Mouse (Mus musculus): Measurements from ENCODE around the gene Rrp12. TPM values are rescaled to one million over a fixed set of nuclear protein-coding genes. Genes with fewer than 3 reads are reported as not detected.

The Rrp12 gene
- polyA plus RNA-seq, 1 experiment from 2014 or later = 15.2 TPM

- WGBS (ENCODE audit: insufficient replicate concordance) = 44% methylated on average over 5 of the region's 5 CpGs
- H3K4me1 ChIP-seq (replicated peaks) = peaks cover 34% of the 10 kb centered on the region
- H3K4me3 ChIP-seq (replicated peaks) = no peak overlapping the region
- H3K4me2 ChIP-seq = no peak overlapping the region
- no peak overlapping the region for H3K27ac ChIP-seq
- DNase-seq (no peak), ATAC-seq (ENCODE audit: low read depth) (no peak)
- no peak overlapping the region for H3K9ac ChIP-seq
- no peaks in the 10 kb centered on the region for H3K27me3 ChIP-seq
- H3K36me3 ChIP-seq = no peaks in the 10 kb centered on the region
- no peaks in the 10 kb centered on the region for H3K9me3 ChIP-seq (replicated peaks)
Observed at GRCm38 (mm10) chr19:41824950-41825349, 71.0 kb downstream of the Rrp12 start.

- 20% methylated on average over 1 of the region's 1 CpGs for WGBS (ENCODE audit: insufficient replicate concordance)
- Histone ChIP-seq H3K27ac (no peak overlapping the region; the same call in 1 of the 2 replicates), H3K9ac (peak overlapping the region; percentile 43), H3K4me1 (replicated peaks) (peaks cover 28% of the 10 kb centered on the region), H3K4me3 (replicated peaks) (no peak overlapping the region), H3K4me2 (no peak overlapping the region), H3K27me3 (no peaks in the 10 kb centered on the region), H3K36me3 (no peaks in the 10 kb centered on the region), H3K9me3 (replicated peaks) (no peaks in the 10 kb centered on the region)
- ATAC-seq (ENCODE audit: low read depth) (peak; percentile 70), DNase-seq (no peak)
Observed at GRCm38 (mm10) chr19:41822589-41822988, 73.4 kb downstream of the Rrp12 start.

GRCm38 (mm10) chr19:41821436-41821835, 74.5 kb downstream of the Rrp12 start:
- no peak overlapping the region for H3K9ac ChIP-seq
- peaks cover 38% of the 10 kb centered on the region for H3K4me1 ChIP-seq (replicated peaks)
- no peak overlapping the region for H3K27ac ChIP-seq
- no peak for ATAC-seq (ENCODE audit: low read depth)
- no peaks in the 10 kb centered on the region for H3K27me3 ChIP-seq
- no peaks in the 10 kb centered on the region for H3K36me3 ChIP-seq
- no peak overlapping the region for H3K4me3 ChIP-seq (replicated peaks)
- H3K9me3 ChIP-seq (replicated peaks) = no peaks in the 10 kb centered on the region
- no peak for DNase-seq
- H3K4me2 ChIP-seq = no peak overlapping the region
- 54% methylated on average over 5 of the region's 5 CpGs for WGBS (ENCODE audit: insufficient replicate concordance)

GRCm38 (mm10) chr19:41818749-41819148, 77.2 kb downstream of the Rrp12 start:
- Histone ChIP-seq H3K9me3 (replicated peaks) (0 out of 2 replicates have a peak, but pooled peaks cover 2% of the 10 kb centered on the region), H3K4me2 (no peak overlapping the region), H3K4me1 (replicated peaks) (peaks cover 35% of the 10 kb centered on the region), H3K9ac (no peak overlapping the region), H3K4me3 (replicated peaks) (no peak overlapping the region), H3K27ac (no peak overlapping the region), H3K36me3 (no peaks in the 10 kb centered on the region), H3K27me3 (no peaks in the 10 kb centered on the region)
- ATAC-seq (ENCODE audit: low read depth) (no peak), DNase-seq (no peak)
- WGBS (ENCODE audit: insufficient replicate concordance) = 59% methylated on average over 4 of the region's 4 CpGs

GRCm38 (mm10) chr19:41817325-41817724, 78.6 kb downstream of the Rrp12 start:
- DNase-seq (no peak), ATAC-seq (ENCODE audit: low read depth) (no peak)
- no peak overlapping the region for H3K4me2 ChIP-seq
- 0 out of 2 replicates have a peak, but pooled peaks cover 3% of the 10 kb centered on the region for H3K9me3 ChIP-seq (replicated peaks)
- no peaks in the 10 kb centered on the region for H3K36me3 ChIP-seq
- no peaks in the 10 kb centered on the region for H3K27me3 ChIP-seq
- 0 out of 2 replicates have a peak overlapping the region, but pooled peaks have one; percentile 11 for H3K9ac ChIP-seq
- no peak overlapping the region for H3K4me3 ChIP-seq (replicated peaks)
- 64% methylated on average over 10 of the region's 10 CpGs for WGBS (ENCODE audit: insufficient replicate concordance)
- no peak overlapping the region for H3K27ac ChIP-seq
- peaks cover 37% of the 10 kb centered on the region for H3K4me1 ChIP-seq (replicated peaks)

GRCm38 (mm10) chr19:41816915-41817314, 79.1 kb downstream of the Rrp12 start:
- no peak overlapping the region for H3K4me2 ChIP-seq
- H3K36me3 ChIP-seq = no peaks in the 10 kb centered on the region
- 58% methylated on average over 5 of the region's 5 CpGs for WGBS (ENCODE audit: insufficient replicate concordance)
- H3K27ac ChIP-seq = no peak overlapping the region
- 0 out of 2 replicates have a peak, but pooled peaks cover 3% of the 10 kb centered on the region for H3K9me3 ChIP-seq (replicated peaks)
- H3K9ac ChIP-seq = 0 out of 2 replicates have a peak overlapping the region, but pooled peaks have one; percentile 11
- peaks cover 38% of the 10 kb centered on the region for H3K4me1 ChIP-seq (replicated peaks)
- H3K27me3 ChIP-seq = no peaks in the 10 kb centered on the region
- DNase-seq (no peak), ATAC-seq (ENCODE audit: low read depth) (no peak)
- H3K4me3 ChIP-seq (replicated peaks) = no peak overlapping the region

GRCm38 (mm10) chr19:41816410-41816809, 79.6 kb downstream of the Rrp12 start:
- no peak overlapping the region for H3K4me2 ChIP-seq
- H3K4me1 ChIP-seq (replicated peaks) = peaks cover 38% of the 10 kb centered on the region
- no peak overlapping the region for H3K9ac ChIP-seq
- ATAC-seq (ENCODE audit: low read depth) (no peak), DNase-seq (no peak)
- no peaks in the 10 kb centered on the region for H3K36me3 ChIP-seq
- no peak overlapping the region for H3K4me3 ChIP-seq (replicated peaks)
- H3K9me3 ChIP-seq (replicated peaks) = 0 out of 2 replicates have a peak, but pooled peaks cover 3% of the 10 kb centered on the region
- no peaks in the 10 kb centered on the region for H3K27me3 ChIP-seq
- no peak overlapping the region for H3K27ac ChIP-seq
- 65% methylated on average over 5 of the region's 5 CpGs for WGBS (ENCODE audit: insufficient replicate concordance)

GRCm38 (mm10) chr19:41813374-41813773, 82.6 kb downstream of the Rrp12 start:
- peak; percentile 86 for ATAC-seq (ENCODE audit: low read depth)
- no peak for DNase-seq
- Histone ChIP-seq H3K36me3 (no peaks in the 10 kb centered on the region), H3K9me3 (replicated peaks) (0 out of 2 replicates have a peak, but pooled peaks cover 3% of the 10 kb centered on the region), H3K27ac (peak overlapping the region; percentile 30; the same call in 1 of the 2 replicates), H3K27me3 (no peaks in the 10 kb centered on the region), H3K9ac (no peak overlapping the region), H3K4me1 (replicated peaks) (peaks cover 46% of the 10 kb centered on the region), H3K4me2 (no peak overlapping the region), H3K4me3 (replicated peaks) (no peak overlapping the region)
- WGBS (ENCODE audit: insufficient replicate concordance) = 50% methylated on average over 4 of the region's 4 CpGs

Other genes with a start within 250 kb of the Rrp12 start
- gene Slit1, start 152.5 kb downstream of the Rrp12 start, polyA plus RNA-seq (2015; fragmentation: Nextera tagmentation; extraction: Ambion mirVana) = 0.05 and 0.12 TPM in 2 replicates
- gene Arhgap19, start 94.1 kb downstream of the Rrp12 start, polyA plus RNA-seq (2015; fragmentation: Nextera tagmentation; extraction: Ambion mirVana) = 25.0 and 33.6 TPM in 2 replicates
- gene Frat1, start 66.2 kb downstream of the Rrp12 start, polyA plus RNA-seq (2015; fragmentation: Nextera tagmentation; extraction: Ambion mirVana) = 13.7 and 14.5 TPM in 2 replicates
- gene Frat2, start 48.0 kb downstream of the Rrp12 start, polyA plus RNA-seq (2015; fragmentation: Nextera tagmentation; extraction: Ambion mirVana) = 4.6 and 6.0 TPM in 2 replicates
- gene Pgam1, start 15.8 kb upstream of the Rrp12 start, polyA plus RNA-seq (2015; fragmentation: Nextera tagmentation; extraction: Ambion mirVana) = 230 and 238 TPM in 2 replicates
- 61.6 and 67.2 TPM in 2 replicates for gene Exosc1, start 37.2 kb upstream of the Rrp12 start, polyA plus RNA-seq (2015; fragmentation: Nextera tagmentation; extraction: Ambion mirVana)
- 43.1 and 44.1 TPM in 2 replicates for gene Zdhhc16, start 37.3 kb upstream of the Rrp12 start, polyA plus RNA-seq (2015; fragmentation: Nextera tagmentation; extraction: Ambion mirVana)
- gene Mms19, start 85.0 kb upstream of the Rrp12 start, polyA plus RNA-seq (2015; fragmentation: Nextera tagmentation; extraction: Ambion mirVana) = 10.4 and 13.5 TPM in 2 replicates
- gene Ubtd1, start 85.6 kb upstream of the Rrp12 start, polyA plus RNA-seq (2015; fragmentation: Nextera tagmentation; extraction: Ambion mirVana) = 3.3 and 3.9 TPM in 2 replicates
- gene Ankrd2, start 139.8 kb upstream of the Rrp12 start, polyA plus RNA-seq (2015; fragmentation: Nextera tagmentation; extraction: Ambion mirVana) = 0.15 and 0.16 TPM in 2 replicates
- gene Hoga1, start 149.4 kb upstream of the Rrp12 start, polyA plus RNA-seq (2015; fragmentation: Nextera tagmentation; extraction: Ambion mirVana) = 21.6 and 21.9 TPM in 2 replicates
- 0.15 TPM in 1 of 2 replicates, not detected in the other for gene 4933411K16Rik, start 156.1 kb upstream of the Rrp12 start, polyA plus RNA-seq (2015; fragmentation: Nextera tagmentation; extraction: Ambion mirVana)
- 2.6 and 2.8 TPM in 2 replicates for gene Morn4, start 190.2 kb upstream of the Rrp12 start, polyA plus RNA-seq (2015; fragmentation: Nextera tagmentation; extraction: Ambion mirVana)
- gene Pi4k2a, start 194.3 kb upstream of the Rrp12 start, polyA plus RNA-seq (2015; fragmentation: Nextera tagmentation; extraction: Ambion mirVana) = 9.7 and 9.9 TPM in 2 replicates
- gene Avpi1, start 232.9 kb upstream of the Rrp12 start, polyA plus RNA-seq (2015; fragmentation: Nextera tagmentation; extraction: Ambion mirVana) = 15.6 and 15.8 TPM in 2 replicates